Mouse (Mus musculus) left cerebral cortex, postnatal 4 days (tissue): ENCODE measurements around the gene Galt. TPM values are rescaled to one million over a fixed set of nuclear protein-coding genes. Genes with fewer than 3 reads are reported as not detected.

ENCODE experiments used
- DNase-seq: peaks from one replicate; pipeline ENCODE4 v3.0.0-alpha.2; 2022
- intact Hi-C: fragments of 180-260 bp; cut with DNase I; formaldehyde crosslinking; loops from one replicate; pipeline ENCODE4 v1.15.1; 2025
- total RNA-seq, 2 experiments: library from RNA; stranded (reverse); gene quantifications; 2 replicates each; pipeline ENCODE4 v1.2.3; 2021

The Galt gene
- total RNA-seq, result 10 to 100 TPM; 52.7 to 54.4 TPM

GRCm38 (mm10) chr4:41754797-41755337, at the start of gene Galt:
Galt (plus strand) TSS chr4:41755228.
- peak; percentile 49 for DNase-seq
- intact Hi-C loops, result no loop called here

- intact Hi-C loops, result loop anchor here (5.0 to 10.0 kb wide), 2 partner anchors 239 to 651 kb away; partner anchors contain the start of gene Nudt2
- peak; percentile 53 for DNase-seq
These were observed 48.9 kb upstream of the Galt start for GRCm38 (mm10) chr4:41705922-41706754.

GRCm38 (mm10) chr4:41707011-41707535, 48.0 kb upstream of the Galt start:
- DNase-seq, result peak; percentile 71

GRCm38 (mm10) chr4:41708192-41708745, 46.8 kb upstream of the Galt start:
- intact Hi-C loops, result loop anchor here (5.0 to 10.0 kb wide), 2 partner anchors 241 to 653 kb away; partner anchors contain the start of gene Nudt2

More at GRCm38 (mm10) chr4:41707011-41707535, 48.0 kb upstream of the Galt start:
- intact Hi-C loops, result loop anchor here (5.0 to 10.0 kb wide), 2 partner anchors 240 to 652 kb away; partner anchors contain the start of gene Nudt2

GRCm38 (mm10) chr4:41710229-41710628, 44.8 kb upstream of the Galt start:
- intact Hi-C loops, result no loop called here
- no peak for DNase-seq

More at GRCm38 (mm10) chr4:41708192-41708745, 46.8 kb upstream of the Galt start:
- no peak for DNase-seq

GRCm38 (mm10) chr4:41711705-41712375, 43.2 kb upstream of the Galt start:
- no peak for DNase-seq
- intact Hi-C loops, result no loop called here

GRCm38 (mm10) chr4:41712421-41713196, 42.4 kb upstream of the Galt start:
- intact Hi-C loops, result no loop called here
- DNase-seq, result peak; percentile 27

- peak; percentile 88 for DNase-seq
- intact Hi-C loops, result loop anchor here (2.0 kb wide), 1 partner anchor 25 kb away; no protein-coding TSS in a partner anchor
These were observed 41.6 kb upstream of the Galt start, which contains the start of gene Rpp25l for GRCm38 (mm10) chr4:41713197-41714067. Rpp25l (minus strand) TSS chr4:41713534.

- intact Hi-C loops, result loop anchor here (2.0 kb wide), 1 partner anchor 25 kb away; no protein-coding TSS in a partner anchor
- peak; percentile 71 for DNase-seq
These were observed 40.8 kb upstream of the Galt start for GRCm38 (mm10) chr4:41714276-41714675.

GRCm38 (mm10) chr4:41715082-41715481, 39.9 kb upstream of the Galt start:
- DNase-seq, result no peak
- intact Hi-C loops, result loop anchor here (2.0 kb wide), 1 partner anchor 24 kb away; no protein-coding TSS in a partner anchor

GRCm38 (mm10) chr4:41715596-41715995, 39.4 kb upstream of the Galt start:
- DNase-seq, result no peak
- intact Hi-C loops, result loop anchor here (2.0 kb wide), 1 partner anchor 23 kb away; no protein-coding TSS in a partner anchor

GRCm38 (mm10) chr4:41716834-41717233, 38.2 kb upstream of the Galt start:
- DNase-seq, result no peak
- intact Hi-C loops, result no loop called here

GRCm38 (mm10) chr4:41722918-41723351, 32.1 kb upstream of the Galt start, which contains the start of gene Dctn3:
Dctn3 (minus strand) TSS chr4:41723170.
- intact Hi-C loops, result no loop called here
- DNase-seq, result peak; percentile 87

GRCm38 (mm10) chr4:41726826-41727621, 28.0 kb upstream of the Galt start:
- no peak for DNase-seq

GRCm38 (mm10) chr4:41731052-41731765, 23.8 kb upstream of the Galt start, which contains the start of gene Arid3c:
Arid3c (minus strand) TSS chr4:41731142.
- DNase-seq, result no peak
- intact Hi-C loops, result no loop called here

More at GRCm38 (mm10) chr4:41726826-41727621, 28.0 kb upstream of the Galt start:
- intact Hi-C loops, result no loop called here

GRCm38 (mm10) chr4:41737602-41738255, 17.3 kb upstream of the Galt start:
- intact Hi-C loops, result loop anchor here (2.0 kb wide), 1 partner anchor 23 kb away; no protein-coding TSS in a partner anchor
- peak; percentile 78 for DNase-seq
